Mouse (Mus musculus) ES-E14 (cell line): Measurements from ENCODE around the gene Cyp2d22.

ENCODE experiments used
- CHD2 ChIP-seq: IDR thresholded peaks from 2 replicates; pipeline ENCODE4 v1.6.1; 2014; ENCODE audit warnings: mild to moderate bottlenecking, low read depth, low read length, inconsistent platforms
- HCFC1 ChIP-seq: IDR thresholded peaks from 2 replicates; pipeline ENCODE4 v1.6.1; 2012; ENCODE audit warnings: low read length, inconsistent platforms, borderline replicate concordance; ENCODE audit not compliant: insufficient read depth
- ZC3H11A ChIP-seq: IDR thresholded peaks from 2 replicates; pipeline ENCODE4 v1.6.1; 2012; ENCODE audit warnings: low read depth, mild to moderate bottlenecking, inconsistent platforms, low read length, borderline replicate concordance
- ZNF384 ChIP-seq: IDR thresholded peaks from 2 replicates; pipeline ENCODE4 v1.6.1; 2012; ENCODE audit warnings: low read depth, low read length, inconsistent platforms

DNA sequence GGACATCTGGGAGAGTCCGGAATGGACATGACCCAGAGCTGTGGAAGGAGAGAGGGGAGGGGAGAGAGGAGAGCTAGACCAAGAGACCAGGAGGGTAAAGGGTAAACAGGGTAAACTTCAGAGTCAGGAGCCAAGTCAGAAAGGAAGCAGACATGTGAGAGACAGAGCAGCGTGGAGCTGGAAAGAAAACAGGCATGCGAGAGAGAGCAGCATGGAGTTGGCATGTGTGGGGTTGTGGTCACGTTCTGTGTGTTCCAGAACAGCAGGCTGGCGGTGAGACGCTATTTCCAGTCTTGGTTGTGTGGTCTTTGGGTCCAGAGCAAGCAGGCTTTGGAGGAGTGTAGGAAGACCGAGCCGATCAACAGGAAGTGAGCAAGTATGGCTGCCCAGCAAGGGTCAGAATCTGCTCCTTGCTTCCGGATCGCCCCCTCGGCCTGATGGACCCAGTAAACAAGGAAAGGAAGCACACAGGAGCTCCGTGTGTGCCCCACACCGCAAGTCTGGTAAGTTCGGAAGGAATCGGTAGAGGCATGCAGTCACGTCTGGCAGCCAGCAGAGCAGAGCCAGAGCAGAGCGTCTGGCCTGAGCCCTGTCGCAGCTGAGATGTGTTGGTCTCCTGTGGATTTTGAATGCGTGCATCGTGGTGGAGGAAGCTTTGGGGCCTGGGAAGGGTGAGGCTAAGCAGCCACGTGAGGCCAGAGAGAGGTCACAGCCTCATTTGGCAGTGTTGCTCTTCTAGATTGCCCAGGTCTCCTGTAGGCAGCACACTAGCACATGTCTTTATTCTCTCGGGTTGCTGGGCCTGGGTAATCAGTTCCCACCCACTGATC, 21.4 kb downstream of the Cyp2d22 start:
- TF ChIP-seq ZNF384 (no peak), HCFC1 (no peak), CHD2 (no peak), ZC3H11A (no peak)
